Mouse (Mus musculus): ENCODE measurements around the gene Col4a1.

The Col4a1 gene

GRCm38 (mm10) chr8:11312349-11313175 lies at the start of gene Col4a1, which contains the start of gene Col4a2:
Gene Col4a1 (minus strand): TSS chr8:11312826.
Gene Col4a2 (plus strand): TSS chr8:11312805.
- peak; percentile 32 for DNase-seq (ENCODE audit: low spot score)

- no peak for DNase-seq (ENCODE audit: low spot score)
Observed at GRCm38 (mm10) chr8:11361546-11362277, 49.1 kb upstream of the Col4a1 start.

GRCm38 (mm10) chr8:11359846-11360245 lies 47.2 kb upstream of the Col4a1 start:
- no peak for DNase-seq (ENCODE audit: low spot score)

- DNase-seq (ENCODE audit: low spot score), result no peak
Observed at GRCm38 (mm10) chr8:11357921-11358436, 45.4 kb upstream of the Col4a1 start.

GRCm38 (mm10) chr8:11356776-11357175 lies 44.1 kb upstream of the Col4a1 start:
- no peak for DNase-seq (ENCODE audit: low spot score)

GRCm38 (mm10) chr8:11355900-11356299 lies 43.3 kb upstream of the Col4a1 start:
- DNase-seq (ENCODE audit: low spot score), result no peak

GRCm38 (mm10) chr8:11354800-11355451 lies 42.3 kb upstream of the Col4a1 start:
- DNase-seq (ENCODE audit: low spot score), result no peak

- no peak for DNase-seq (ENCODE audit: low spot score)
Observed at GRCm38 (mm10) chr8:11352514-11352913, 39.9 kb upstream of the Col4a1 start.

- no peak for DNase-seq (ENCODE audit: low spot score)
Observed at GRCm38 (mm10) chr8:11351355-11351754, 38.7 kb upstream of the Col4a1 start.

- no peak for DNase-seq (ENCODE audit: low spot score)
Observed at GRCm38 (mm10) chr8:11348622-11349021, 36.0 kb upstream of the Col4a1 start.

GRCm38 (mm10) chr8:11347699-11348098 lies 35.1 kb upstream of the Col4a1 start:
- DNase-seq (ENCODE audit: low spot score), result no peak

GRCm38 (mm10) chr8:11346225-11346624 lies 33.6 kb upstream of the Col4a1 start:
- no peak for DNase-seq (ENCODE audit: low spot score)

- DNase-seq (ENCODE audit: low spot score), result no peak
Observed at GRCm38 (mm10) chr8:11344459-11344858, 31.8 kb upstream of the Col4a1 start.

- DNase-seq (ENCODE audit: low spot score), result no peak
Observed at GRCm38 (mm10) chr8:11341111-11341566, 28.5 kb upstream of the Col4a1 start.

GRCm38 (mm10) chr8:11340310-11341110 lies 27.9 kb upstream of the Col4a1 start:
- no peak for DNase-seq (ENCODE audit: low spot score)

- no peak for DNase-seq (ENCODE audit: low spot score)
Observed at GRCm38 (mm10) chr8:11338507-11338906, 25.9 kb upstream of the Col4a1 start.

- no peak for DNase-seq (ENCODE audit: low spot score)
Observed at GRCm38 (mm10) chr8:11337642-11338041, 25.0 kb upstream of the Col4a1 start.

GRCm38 (mm10) chr8:11336346-11336745 lies 23.7 kb upstream of the Col4a1 start:
- no peak for DNase-seq (ENCODE audit: low spot score)

- no peak for DNase-seq (ENCODE audit: low spot score)
Observed at GRCm38 (mm10) chr8:11335238-11335637, 22.6 kb upstream of the Col4a1 start.

GRCm38 (mm10) chr8:11334493-11334892 lies 21.9 kb upstream of the Col4a1 start:
- no peak for DNase-seq (ENCODE audit: low spot score)

GRCm38 (mm10) chr8:11333746-11334145 lies 21.1 kb upstream of the Col4a1 start:
- no peak for DNase-seq (ENCODE audit: low spot score)
